Mouse (Mus musculus): Measurements from ENCODE around the gene Praf2. TPM values are rescaled to one million over a fixed set of nuclear protein-coding genes. Genes with fewer than 3 reads are reported as not detected.
A peak's percentile ranks its signal among the peaks of the same experiment; 100 is the strongest.
"Not testable (repeated sequence)": the region's sequence is repeated elsewhere in the genome, so short reads cannot be mapped to it uniquely, and the experiment has no call there.

The Praf2 gene
- polyA plus RNA-seq, 1 experiment, result 53.8 TPM

- Histone ChIP-seq H3K36me3 (ENCODE audit: control insufficient read depth, insufficient read depth, low read length, poor library complexity, severe bottlenecking) (no peaks in the 10 kb centered on the region), H3K9ac (ENCODE audit: low read depth, poor library complexity, severe bottlenecking) (no peak overlapping the region), H3K9me3 (replicated peaks; ENCODE audit: control insufficient read depth, insufficient read depth, low read length, poor library complexity, severe bottlenecking) (no peaks in the 10 kb centered on the region), H3K27me3 (ENCODE audit: control insufficient read depth, insufficient read depth, low read length, poor library complexity, severe bottlenecking) (no peaks in the 10 kb centered on the region), H3K27ac (ENCODE audit: insufficient read depth, low read length) (no peak overlapping the region), H3K4me1 (ENCODE audit: control insufficient read depth, insufficient read depth, low read length) (no peaks in the 10 kb centered on the region), H3K4me3 (ENCODE audit: low read depth, low read length) (no peak overlapping the region)
- no peak for TF ChIP-seq CTCF (IDR thresholded peaks at IDR 0.05; ENCODE audit: low read depth, low read length)
- no peak for TF ChIP-seq POLR2A (IDR thresholded peaks at IDR 0.05; ENCODE audit: insufficient read depth, low read length)
Measured at GRCm38 (mm10) chrX:7690486-7690885, 37.8 kb upstream of the Praf2 start.

DNA sequence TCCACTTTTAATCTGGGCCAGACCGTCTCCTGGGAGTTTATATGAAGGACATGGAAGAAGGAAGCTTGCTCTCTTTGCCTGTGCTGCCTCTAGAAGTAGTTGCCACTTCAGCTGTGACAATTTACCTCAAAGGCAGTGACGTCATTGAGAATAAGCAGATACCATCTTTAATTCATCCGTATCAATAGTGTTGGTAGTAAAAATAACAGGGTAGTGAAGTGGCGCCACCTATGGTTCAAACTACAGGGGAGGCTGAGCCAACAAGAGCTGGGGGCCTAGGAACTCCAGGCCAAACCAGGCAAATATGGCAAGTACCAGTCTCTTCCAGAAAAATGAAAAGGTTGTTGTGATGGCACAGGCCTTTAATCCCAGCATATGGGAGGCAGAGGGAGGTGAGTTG lies 35.4 kb upstream of the Praf2 start:
- Histone ChIP-seq H3K4me3 (ENCODE audit: low read depth, low read length) (no peak overlapping the region), H3K27ac (ENCODE audit: insufficient read depth, low read length) (no peak overlapping the region), H3K4me1 (ENCODE audit: control insufficient read depth, insufficient read depth, low read length) (no peaks in the 10 kb centered on the region), H3K9ac (ENCODE audit: low read depth, poor library complexity, severe bottlenecking) (no peak overlapping the region), H3K36me3 (ENCODE audit: control insufficient read depth, insufficient read depth, low read length, poor library complexity, severe bottlenecking) (no peaks in the 10 kb centered on the region), H3K9me3 (replicated peaks; ENCODE audit: control insufficient read depth, insufficient read depth, low read length, poor library complexity, severe bottlenecking) (no peaks in the 10 kb centered on the region), H3K27me3 (ENCODE audit: control insufficient read depth, insufficient read depth, low read length, poor library complexity, severe bottlenecking) (no peaks in the 10 kb centered on the region)
- TF ChIP-seq POLR2A (IDR thresholded peaks at IDR 0.05; ENCODE audit: insufficient read depth, low read length) (no peak), CTCF (IDR thresholded peaks at IDR 0.05; ENCODE audit: low read depth, low read length) (peak; percentile 41)

- H3K27me3 ChIP-seq (ENCODE audit: control insufficient read depth, insufficient read depth, low read length, poor library complexity, severe bottlenecking), result no peaks in the 10 kb centered on the region
- TF ChIP-seq POLR2A (IDR thresholded peaks at IDR 0.05; ENCODE audit: insufficient read depth, low read length) (no peak), EP300 (IDR thresholded peaks at IDR 0.05; ENCODE audit: insufficient read depth, low read depth, low read length) (no peak), CTCF (IDR thresholded peaks at IDR 0.05; ENCODE audit: low read depth, low read length) (no peak)
- H3K4me3 ChIP-seq (ENCODE audit: low read depth, low read length), result no peak overlapping the region
- H3K4me1 ChIP-seq (ENCODE audit: control insufficient read depth, insufficient read depth, low read length), result no peaks in the 10 kb centered on the region
- no peaks in the 10 kb centered on the region; the same call in none of the 2 replicates for H3K36me3 ChIP-seq (ENCODE audit: control insufficient read depth, insufficient read depth, low read length, poor library complexity, severe bottlenecking)
- H3K9me3 ChIP-seq (replicated peaks; ENCODE audit: control insufficient read depth, insufficient read depth, low read length, poor library complexity, severe bottlenecking), result no peaks in the 10 kb centered on the region
- no peak overlapping the region for H3K9ac ChIP-seq (ENCODE audit: low read depth, poor library complexity, severe bottlenecking)
- H3K27ac ChIP-seq (ENCODE audit: insufficient read depth, low read length), result no peak overlapping the region
Measured at GRCm38 (mm10) chrX:7696520-7696919, 31.7 kb upstream of the Praf2 start.

GRCm38 (mm10) chrX:7696954-7697381 lies 31.3 kb upstream of the Praf2 start, which contains the start of gene Gpkow:
Gene Gpkow, plus strand, starts transcription at chrX:7697131.
- Histone ChIP-seq H3K9ac (ENCODE audit: low read depth, poor library complexity, severe bottlenecking) (peak within 1 kb of the TSS; percentile 92), H3K27ac (ENCODE audit: insufficient read depth, low read length) (peak within 1 kb of the TSS; percentile 37; the same call in 1 of the 2 replicates), H3K4me3 (ENCODE audit: low read depth, low read length) (peak within 1 kb of the TSS; percentile 99), H3K36me3 (ENCODE audit: control insufficient read depth, insufficient read depth, low read length, poor library complexity, severe bottlenecking) (no peaks in the 10 kb centered on the region; the same call in none of the 2 replicates), H3K4me1 (ENCODE audit: control insufficient read depth, insufficient read depth, low read length) (no peaks in the 10 kb centered on the region), H3K9me3 (replicated peaks; ENCODE audit: control insufficient read depth, insufficient read depth, low read length, poor library complexity, severe bottlenecking) (no peaks in the 10 kb centered on the region), H3K27me3 (ENCODE audit: control insufficient read depth, insufficient read depth, low read length, poor library complexity, severe bottlenecking) (no peaks in the 10 kb centered on the region)
- TF ChIP-seq CTCF (IDR thresholded peaks at IDR 0.05; ENCODE audit: low read depth, low read length), result no peak
- peak; percentile 50 for TF ChIP-seq POLR2A (IDR thresholded peaks at IDR 0.05; ENCODE audit: insufficient read depth, low read length)

- H3K36me3 ChIP-seq (ENCODE audit: control insufficient read depth, insufficient read depth, low read length, poor library complexity, severe bottlenecking); H3K9me3 ChIP-seq (replicated peaks; ENCODE audit: control insufficient read depth, insufficient read depth, low read length, poor library complexity, severe bottlenecking); H3K27me3 ChIP-seq (ENCODE audit: control insufficient read depth, insufficient read depth, low read length, poor library complexity, severe bottlenecking); H3K4me1 ChIP-seq (ENCODE audit: control insufficient read depth, insufficient read depth, low read length); H3K27ac ChIP-seq (ENCODE audit: insufficient read depth, low read length): not testable (repeated sequence)
- Histone ChIP-seq H3K4me3 (ENCODE audit: low read depth, low read length) (peak overlapping the region; percentile 96), H3K9ac (ENCODE audit: low read depth, poor library complexity, severe bottlenecking) (peak overlapping the region; percentile 95)
Measured at GRCm38 (mm10) chrX:7713764-7714134, 14.5 kb upstream of the Praf2 start.

DNA sequence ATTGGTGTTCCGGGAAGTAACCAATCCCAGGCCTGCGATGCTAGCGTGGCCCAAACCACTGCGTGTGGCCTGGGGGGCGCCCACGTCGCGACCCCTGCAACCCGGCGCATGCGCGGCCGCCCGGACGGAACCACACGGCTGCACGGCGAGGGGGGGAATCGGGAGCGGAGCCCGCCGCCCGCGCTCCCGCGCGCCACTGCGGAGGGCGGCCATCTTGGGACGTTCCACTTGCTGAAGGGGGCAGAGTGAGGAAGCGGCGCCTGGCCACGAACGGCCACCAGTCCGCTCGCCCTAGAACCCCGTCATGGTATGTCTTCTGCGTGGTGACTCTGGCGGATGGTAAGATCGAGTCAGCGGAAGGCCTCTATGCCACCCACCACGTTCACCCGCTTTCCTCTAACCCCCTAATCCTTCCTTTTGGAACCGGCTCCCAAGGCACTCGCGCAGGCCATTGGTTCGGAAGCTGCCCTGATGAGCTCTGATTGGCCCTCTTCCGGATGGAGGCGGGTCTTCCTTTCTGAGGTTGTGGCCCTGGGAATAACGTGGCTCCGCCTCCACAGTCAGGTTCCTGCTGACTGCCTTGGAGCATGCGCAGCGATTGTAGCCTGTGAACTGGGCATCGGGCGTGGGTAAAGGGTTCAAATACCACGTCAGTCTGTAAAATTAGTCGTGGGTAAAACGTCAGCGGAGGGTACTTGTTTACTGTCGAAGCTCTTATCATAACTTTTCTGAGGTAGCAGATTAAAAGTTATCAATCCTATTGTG lies 13.9 kb upstream of the Praf2 start, which contains the start of gene Wdr45:
TSS of gene Wdr45 (plus strand) at position 199 of the 765 bp plus-strand sequence.
- Histone ChIP-seq H3K27ac (ENCODE audit: insufficient read depth, low read length) (peak within 1 kb of the TSS; percentile 86), H3K9ac (ENCODE audit: low read depth, poor library complexity, severe bottlenecking) (peak within 1 kb of the TSS; percentile 95), H3K4me3 (ENCODE audit: low read depth, low read length) (peak within 1 kb of the TSS; percentile 96)
- H3K4me1 ChIP-seq (ENCODE audit: control insufficient read depth, insufficient read depth, low read length); H3K36me3 ChIP-seq (ENCODE audit: control insufficient read depth, insufficient read depth, low read length, poor library complexity, severe bottlenecking); H3K9me3 ChIP-seq (replicated peaks; ENCODE audit: control insufficient read depth, insufficient read depth, low read length, poor library complexity, severe bottlenecking); H3K27me3 ChIP-seq (ENCODE audit: control insufficient read depth, insufficient read depth, low read length, poor library complexity, severe bottlenecking): not testable (repeated sequence)
- peak; percentile 63 for TF ChIP-seq POLR2A (IDR thresholded peaks at IDR 0.05; ENCODE audit: insufficient read depth, low read length)

- not testable (repeated sequence) for H3K9ac ChIP-seq (ENCODE audit: low read depth, poor library complexity, severe bottlenecking); H3K4me3 ChIP-seq (ENCODE audit: low read depth, low read length); H3K36me3 ChIP-seq (ENCODE audit: control insufficient read depth, insufficient read depth, low read length, poor library complexity, severe bottlenecking); H3K4me1 ChIP-seq (ENCODE audit: control insufficient read depth, insufficient read depth, low read length); H3K27ac ChIP-seq (ENCODE audit: insufficient read depth, low read length); H3K27me3 ChIP-seq (ENCODE audit: control insufficient read depth, insufficient read depth, low read length, poor library complexity, severe bottlenecking); H3K9me3 ChIP-seq (replicated peaks; ENCODE audit: control insufficient read depth, insufficient read depth, low read length, poor library complexity, severe bottlenecking)
Measured at GRCm38 (mm10) chrX:7716058-7716457, 12.2 kb upstream of the Praf2 start.
